Mouse (Mus musculus): ENCODE results near the gene Aldh8a1.
"Not testable (repeated sequence)": the region's sequence is repeated elsewhere in the genome, so short reads cannot be mapped to it uniquely, and the experiment has no call there.

The Aldh8a1 gene

DNA sequence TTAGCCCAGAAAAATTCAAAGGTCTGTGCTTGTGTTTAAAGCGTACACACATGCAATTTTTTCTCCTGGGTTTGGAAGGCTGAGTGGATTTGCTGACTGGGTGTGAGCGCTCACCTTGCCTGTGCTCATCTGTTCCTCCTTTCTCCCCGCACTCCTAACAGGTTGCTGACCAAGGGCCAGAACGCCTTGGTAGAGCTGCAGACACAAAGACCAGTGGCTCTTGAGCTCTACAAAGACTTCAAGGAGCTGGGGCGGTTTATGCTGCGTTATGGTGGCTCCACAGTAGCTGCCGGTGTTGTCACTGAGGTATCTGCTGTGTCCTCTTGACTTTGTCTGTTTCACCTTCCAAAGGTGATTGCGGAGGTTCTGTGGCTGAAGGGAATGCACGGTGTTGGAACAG, 9.6 kb upstream of the Aldh8a1 start:
- DNase-seq (ENCODE audit: low spot score in 2 of 2) = no peak

- no peak for DNase-seq (ENCODE audit: low spot score in 2 of 2)
Observed at GRCm38 (mm10) chr10:21369586-21369985, 7.5 kb upstream of the Aldh8a1 start.

DNA sequence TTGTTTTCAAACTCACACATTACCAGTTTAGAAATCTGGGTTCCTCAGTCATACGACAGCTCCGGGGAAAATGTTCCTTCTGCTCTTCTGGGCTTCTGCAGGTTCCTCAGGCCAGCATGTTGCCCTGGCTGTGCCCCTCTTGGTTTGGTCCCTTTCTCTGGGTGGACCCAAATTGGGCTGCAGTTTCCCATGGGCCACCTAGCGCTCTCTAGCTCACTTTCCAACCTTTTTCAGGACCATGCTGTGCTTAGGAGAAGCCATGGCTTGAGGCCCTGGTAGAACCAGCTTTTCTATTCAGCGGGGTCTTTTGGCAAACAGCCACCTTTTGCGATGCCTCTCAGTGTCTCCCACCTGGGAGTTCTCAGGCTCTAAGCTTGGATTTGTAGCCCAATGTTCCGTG, 4.8 kb upstream of the Aldh8a1 start:
- DNase-seq (ENCODE audit: low spot score in 2 of 2) = no peak

GRCm38 (mm10) chr10:21378196-21378944, 1.3 kb downstream of the Aldh8a1 start:
- no peak for DNase-seq (ENCODE audit: low spot score in 2 of 2)

DNA sequence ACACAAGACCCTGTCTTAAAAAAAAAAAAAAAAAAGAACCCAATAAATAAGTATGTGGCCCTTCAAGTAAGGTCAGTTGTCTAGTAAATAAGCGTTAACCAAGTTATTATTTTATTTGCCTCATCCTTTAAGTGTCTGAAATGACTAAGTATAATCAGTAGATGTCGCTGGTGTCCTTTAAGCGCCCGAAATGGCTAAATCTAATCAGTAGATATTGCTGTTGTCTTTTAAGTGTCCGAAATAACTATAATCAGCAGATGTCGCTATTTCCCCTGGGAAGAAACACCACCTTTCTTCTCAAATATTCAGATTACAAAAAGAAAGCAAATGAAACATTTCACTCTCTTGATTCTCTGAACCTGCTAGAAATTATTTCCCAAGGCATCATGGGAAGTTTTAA, 5.8 kb downstream of the Aldh8a1 start:
- DNase-seq (ENCODE audit: low spot score in 2 of 2) = no peak

- no peak for DNase-seq (ENCODE audit: low spot score in 2 of 2)
Observed at GRCm38 (mm10) chr10:21385111-21385663, 8.1 kb downstream of the Aldh8a1 start.

DNA sequence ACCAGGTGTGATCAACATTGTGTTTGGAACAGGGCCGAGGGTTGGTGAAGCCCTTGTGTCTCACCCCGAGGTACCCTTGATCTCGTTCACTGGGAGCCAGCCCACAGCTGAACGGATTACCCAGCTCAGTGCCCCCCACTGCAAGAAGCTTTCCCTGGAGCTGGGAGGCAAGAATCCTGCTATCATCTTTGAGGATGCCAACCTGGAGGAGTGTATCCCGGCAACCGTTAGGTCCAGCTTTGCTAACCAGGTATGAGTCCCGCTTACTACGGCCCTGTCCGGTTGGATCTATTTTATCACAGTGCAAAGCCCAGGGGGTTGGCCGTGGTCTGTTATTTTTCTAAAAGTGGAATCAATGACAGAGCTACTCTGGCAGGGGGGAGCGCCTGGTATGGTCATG, 12.0 kb downstream of the Aldh8a1 start:
- DNase-seq (ENCODE audit: low spot score in 2 of 2) = no peak

DNA sequence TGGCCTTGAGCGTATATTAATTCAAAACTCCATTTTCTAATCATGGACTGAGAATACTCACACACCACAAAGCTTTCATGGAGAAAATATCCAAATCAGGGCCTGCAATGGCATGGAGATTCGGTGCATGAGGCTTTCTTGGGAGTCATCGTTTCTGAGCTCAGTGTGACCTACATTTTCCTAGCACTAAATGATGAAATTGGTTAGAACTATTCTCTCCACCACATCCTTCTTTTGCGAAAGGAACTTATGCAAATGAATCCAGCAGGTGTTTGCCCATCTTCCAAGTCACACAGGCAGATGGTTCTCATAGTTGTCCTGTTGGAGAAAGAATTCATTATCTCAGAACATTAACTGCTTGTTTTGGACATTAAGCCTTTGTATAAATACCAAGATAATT, 13.3 kb downstream of the Aldh8a1 start:
- no peak for DNase-seq (ENCODE audit: low spot score in 2 of 2)

DNA sequence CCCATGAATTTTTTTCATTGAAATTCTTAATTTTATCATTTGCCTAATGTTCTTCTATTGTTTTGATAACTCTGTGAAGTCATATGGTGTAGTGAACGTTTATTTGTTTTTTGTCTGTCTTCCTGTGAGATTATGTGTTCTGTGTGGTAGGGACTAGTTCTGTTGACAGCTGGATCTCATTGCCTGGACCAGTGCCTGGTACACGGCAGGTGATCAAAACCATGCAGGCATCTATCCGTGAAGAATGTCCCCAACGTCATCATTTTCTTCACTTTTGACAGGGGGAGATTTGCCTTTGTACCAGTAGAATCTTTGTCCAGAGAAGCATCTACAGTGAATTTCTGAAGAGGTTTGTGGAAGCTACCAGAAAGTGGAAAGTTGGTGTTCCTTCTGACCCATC, 14.2 kb downstream of the Aldh8a1 start:
- no peak for DNase-seq (ENCODE audit: low spot score in 2 of 2)

DNA sequence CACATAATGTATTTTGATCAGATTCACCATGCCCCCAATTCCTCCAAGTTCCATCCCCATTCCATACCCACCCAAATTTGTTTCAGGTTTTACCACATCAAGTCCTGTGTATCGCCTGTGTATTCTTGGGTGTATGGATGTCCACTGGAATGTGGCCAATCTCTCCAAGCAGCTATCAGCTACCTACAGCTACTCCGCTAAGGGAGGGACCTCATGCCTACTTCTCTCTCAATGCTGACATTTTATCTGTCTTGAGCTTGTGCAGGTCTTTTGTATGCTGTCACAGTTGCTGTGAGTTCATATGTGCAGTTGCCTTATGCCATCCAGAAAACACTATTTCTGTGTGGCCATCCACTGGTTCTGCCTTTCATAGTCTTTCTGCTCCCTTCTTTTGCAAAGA, 16.3 kb downstream of the Aldh8a1 start:
- DNase-seq (ENCODE audit: low spot score in 2 of 2) = no peak

DNA sequence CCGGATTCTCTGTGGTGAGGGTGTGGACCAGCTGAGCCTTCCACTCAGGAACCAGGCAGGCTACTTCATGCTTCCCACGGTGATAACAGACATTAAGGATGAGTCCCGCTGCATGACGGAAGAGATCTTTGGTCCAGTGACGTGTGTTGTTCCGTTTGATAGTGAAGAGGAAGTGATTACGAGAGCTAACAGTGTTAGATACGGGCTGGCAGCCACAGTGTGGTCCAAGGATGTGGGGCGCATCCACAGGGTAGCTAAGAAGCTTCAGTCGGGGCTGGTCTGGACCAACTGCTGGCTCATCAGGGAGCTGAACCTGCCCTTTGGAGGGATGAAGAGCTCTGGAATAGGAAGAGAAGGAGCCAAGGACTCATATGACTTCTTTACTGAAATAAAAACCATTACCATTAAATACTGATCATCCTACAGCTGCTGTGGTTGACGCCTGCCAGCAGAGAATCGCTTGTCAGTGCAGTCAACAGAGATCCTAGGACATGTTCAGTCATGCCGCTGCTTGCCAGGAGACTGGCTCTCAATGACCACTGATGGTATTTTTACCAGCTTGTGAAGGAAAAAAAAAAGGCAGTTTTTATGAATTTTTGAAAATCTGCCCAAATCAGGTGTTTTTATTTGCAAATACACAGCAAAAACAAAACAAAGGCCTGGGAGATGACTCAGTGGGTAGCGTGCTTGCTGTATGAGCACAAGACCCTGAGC, 18.5 kb downstream of the Aldh8a1 start:
- DNase-seq (ENCODE audit: low spot score in 2 of 2) = no peak

DNA sequence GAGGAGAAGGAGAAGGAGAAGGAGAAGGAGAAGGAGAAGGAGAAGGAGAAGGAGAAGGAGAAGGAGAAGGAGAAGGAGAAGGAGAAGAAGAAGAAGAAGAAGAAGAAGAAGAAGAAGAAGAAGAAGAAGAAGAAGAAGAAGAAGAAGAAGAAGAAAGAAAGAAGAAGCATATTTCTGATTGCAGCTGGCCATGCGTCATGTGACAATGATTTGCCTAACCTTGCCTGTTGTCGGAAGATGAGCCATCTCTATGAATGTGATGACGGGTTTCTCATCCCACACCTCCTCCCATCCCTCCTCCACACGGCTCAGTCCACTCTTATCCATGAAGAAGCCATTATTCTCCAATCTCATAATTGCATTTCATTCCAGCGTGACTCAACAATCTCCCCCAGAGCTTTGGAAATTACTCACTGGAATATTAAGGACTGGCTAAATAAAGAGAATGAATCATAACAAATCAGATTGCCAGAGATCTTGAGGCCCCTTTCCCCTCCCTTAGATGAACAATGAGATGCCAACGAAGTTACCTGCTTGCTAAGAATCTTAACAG, 21.9 kb downstream of the Aldh8a1 start:
- not testable (repeated sequence) for DNase-seq (ENCODE audit: low spot score in 2 of 2)

DNA sequence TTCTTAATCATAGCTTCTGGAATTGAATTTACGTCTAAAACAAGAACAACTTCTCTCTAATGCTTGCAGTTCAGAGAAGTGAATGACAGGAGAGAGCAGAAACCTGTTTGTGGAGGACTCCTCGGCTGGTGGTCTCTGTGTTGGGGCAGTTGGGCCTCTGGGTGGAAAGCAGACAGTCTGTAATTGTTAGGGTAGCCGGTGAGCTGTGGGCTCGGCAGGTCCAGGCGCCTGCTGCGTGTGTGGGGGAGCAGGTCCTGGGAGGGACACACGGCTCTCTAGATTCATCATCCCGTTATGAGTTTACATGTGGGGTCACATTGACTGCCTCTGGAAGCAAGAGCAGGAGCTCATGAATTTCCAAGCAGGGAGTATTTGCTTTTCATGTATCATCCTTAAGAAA, 22.5 kb downstream of the Aldh8a1 start:
- no peak for DNase-seq (ENCODE audit: low spot score in 2 of 2)

DNA sequence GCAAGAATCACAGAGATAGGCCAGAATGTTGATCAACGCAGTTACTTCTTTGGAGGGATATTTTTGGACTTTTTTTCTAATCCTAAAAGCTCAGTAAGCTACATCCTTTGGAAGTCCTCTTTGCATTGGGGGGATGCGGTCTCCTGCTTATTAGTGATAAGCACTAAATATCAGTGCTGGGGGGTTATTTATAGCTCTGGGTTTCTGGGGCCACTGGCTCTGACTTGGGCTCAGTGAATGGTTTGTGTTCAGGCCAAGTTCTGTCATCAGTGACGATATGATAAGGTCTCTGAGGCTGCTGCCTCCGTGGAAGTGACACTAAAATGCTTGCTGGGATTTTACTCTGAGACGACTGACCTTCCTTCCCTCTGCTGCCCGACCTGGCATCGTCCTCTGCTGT, 22.9 kb downstream of the Aldh8a1 start:
- no peak for DNase-seq (ENCODE audit: low spot score in 2 of 2)

- no peak for DNase-seq (ENCODE audit: low spot score in 2 of 2)
Observed at GRCm38 (mm10) chr10:21400453-21400852, 23.4 kb downstream of the Aldh8a1 start.

- no peak for DNase-seq (ENCODE audit: low spot score in 2 of 2)
Observed at GRCm38 (mm10) chr10:21401259-21401658, 24.2 kb downstream of the Aldh8a1 start.

GRCm38 (mm10) chr10:21404822-21405221, 27.7 kb downstream of the Aldh8a1 start:
- DNase-seq (ENCODE audit: low spot score in 2 of 2) = no peak

GRCm38 (mm10) chr10:21405707-21406534, 28.8 kb downstream of the Aldh8a1 start:
- no peak for DNase-seq (ENCODE audit: low spot score in 2 of 2)

DNA sequence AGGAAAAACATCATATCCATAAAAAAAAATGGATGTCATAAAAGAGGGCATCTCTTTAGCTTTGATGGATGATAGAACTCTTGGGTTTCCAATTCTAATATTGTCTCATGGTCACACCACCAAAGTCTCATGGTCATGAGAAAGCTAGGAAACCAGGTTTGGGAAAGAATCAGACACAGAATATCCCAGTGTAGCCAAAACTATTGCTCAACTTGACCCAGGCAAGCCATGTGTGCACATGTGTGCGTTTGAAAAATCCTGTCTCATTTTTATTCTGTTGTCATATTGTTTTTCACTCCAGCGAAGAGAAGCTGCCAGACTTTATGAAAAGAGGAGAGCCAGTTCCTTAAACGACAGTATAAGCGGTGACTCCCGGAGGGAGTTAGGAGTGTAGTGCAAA, 33.6 kb downstream of the Aldh8a1 start:
- no peak for DNase-seq (ENCODE audit: low spot score in 2 of 2)

GRCm38 (mm10) chr10:21411621-21412205, 34.6 kb downstream of the Aldh8a1 start:
- no peak for DNase-seq (ENCODE audit: low spot score in 2 of 2)

DNA sequence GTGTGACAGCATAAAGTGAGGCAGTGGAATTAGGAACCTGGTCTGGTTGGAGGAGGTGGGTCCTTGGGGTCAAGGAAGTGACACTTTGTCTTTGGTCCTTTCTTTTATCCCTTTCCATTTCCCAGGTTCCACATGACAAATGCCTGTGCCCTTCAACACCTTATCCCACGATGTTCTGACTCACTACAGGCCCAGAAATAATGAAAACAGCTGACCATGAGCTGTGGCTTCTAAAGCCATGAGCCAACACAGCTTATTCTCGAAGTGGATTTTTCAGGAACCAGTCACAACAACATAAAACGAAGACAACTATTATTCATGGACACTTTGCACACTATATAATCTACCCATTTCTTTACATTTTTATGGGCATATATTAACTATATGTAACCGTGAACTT, 37.9 kb downstream of the Aldh8a1 start:
- no peak for DNase-seq (ENCODE audit: low spot score in 2 of 2)

DNA sequence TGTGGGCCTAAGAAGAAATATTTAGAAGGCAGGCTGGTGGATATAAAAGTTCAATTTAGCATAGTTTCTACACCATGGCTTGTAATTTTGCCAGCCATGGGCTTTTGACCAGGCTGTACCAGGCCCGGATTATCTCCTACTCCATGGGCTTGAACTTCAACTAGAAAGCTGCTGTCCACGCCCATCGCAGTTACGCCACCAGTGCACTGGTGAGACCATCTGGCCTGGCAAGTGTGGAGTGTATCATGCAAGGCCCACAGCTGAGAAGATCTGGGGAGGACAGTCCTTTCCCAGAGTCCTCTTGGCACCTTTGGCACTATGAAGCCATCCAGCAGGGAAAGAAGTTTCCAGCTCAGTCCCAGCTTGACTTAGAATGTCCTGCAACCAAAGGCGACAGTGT, 39.1 kb downstream of the Aldh8a1 start:
- DNase-seq (ENCODE audit: low spot score in 2 of 2) = no peak
